Mouse (Mus musculus) adrenal gland, adult (tissue): ENCODE results near the gene Fancc.
A peak's percentile ranks its signal among the peaks of the same experiment; 100 is the strongest.
"Not testable (repeated sequence)": the region's sequence is repeated elsewhere in the genome, so short reads cannot be mapped to it uniquely, and the experiment has no call there.

Experiments
- DNase-seq, 2 experiments: peaks; one replicate each; pipeline ENCODE4 v3.0.0; 2022 to 2023; ENCODE audit warnings: low spot score in 1 of 2; ENCODE audit not compliant: inconsistent age in 2 of 2

Fancc gene

DNA sequence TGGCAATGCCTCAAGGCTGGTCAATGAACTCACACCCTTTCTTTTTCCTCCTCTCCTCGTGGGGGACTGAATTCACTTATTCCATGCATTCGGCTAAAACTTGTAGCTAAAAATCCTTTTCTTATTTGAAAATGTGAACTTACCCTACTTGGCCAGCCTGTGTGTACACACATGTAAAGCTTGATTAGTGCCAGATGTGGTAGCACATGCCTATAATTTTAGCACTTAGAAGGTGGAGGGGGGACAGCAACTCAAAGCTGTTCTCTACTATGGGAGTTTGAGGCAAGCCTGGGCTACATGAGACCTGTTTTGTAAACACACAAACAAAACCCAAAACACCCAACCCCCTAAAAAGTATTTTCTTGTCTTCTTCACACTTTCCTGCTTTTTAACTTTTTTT, 19.5 kb upstream of the Fancc start:
- no peak for DNase-seq

DNA sequence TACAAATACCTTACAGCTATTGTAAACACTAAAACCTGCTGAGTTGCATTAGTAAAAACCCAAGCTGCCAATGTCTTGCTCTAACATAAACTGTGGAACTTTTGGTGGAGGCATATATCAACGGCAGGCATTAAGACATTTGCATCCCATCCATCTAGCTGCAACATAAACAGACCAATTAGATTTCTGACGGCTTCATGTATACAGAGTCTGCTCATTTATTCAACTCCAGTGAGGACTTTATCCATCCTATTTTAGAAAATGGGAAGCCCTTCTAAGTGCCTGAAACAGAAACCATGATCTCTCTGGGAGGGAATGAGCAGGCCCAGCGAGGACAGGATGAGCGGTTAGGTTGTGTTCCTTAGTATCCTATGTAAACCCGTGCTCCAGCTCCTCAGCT, 18.5 kb upstream of the Fancc start:
- DNase-seq = no peak

DNA sequence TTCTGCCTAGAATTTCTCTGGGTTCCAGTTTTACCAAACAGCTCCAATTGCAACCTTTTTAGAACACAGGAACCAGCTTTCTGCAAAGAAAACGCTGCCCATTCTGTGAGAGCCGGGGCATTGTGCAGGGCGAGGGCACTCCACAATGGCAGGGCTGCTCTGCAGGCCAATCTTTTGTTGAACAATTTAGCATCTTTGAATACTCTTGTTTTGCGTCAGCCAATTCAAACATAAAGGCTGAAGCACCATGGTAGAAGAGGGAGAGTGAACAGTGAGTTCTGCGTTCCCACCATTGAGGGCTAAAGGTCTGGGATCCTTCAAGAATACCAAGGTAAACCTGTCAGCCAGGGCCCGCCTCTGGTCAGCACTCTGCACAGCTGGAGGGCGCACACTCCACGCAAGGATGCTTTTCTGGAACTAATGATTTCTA, 17.9 kb upstream of the Fancc start:
- no peak for DNase-seq

DNA sequence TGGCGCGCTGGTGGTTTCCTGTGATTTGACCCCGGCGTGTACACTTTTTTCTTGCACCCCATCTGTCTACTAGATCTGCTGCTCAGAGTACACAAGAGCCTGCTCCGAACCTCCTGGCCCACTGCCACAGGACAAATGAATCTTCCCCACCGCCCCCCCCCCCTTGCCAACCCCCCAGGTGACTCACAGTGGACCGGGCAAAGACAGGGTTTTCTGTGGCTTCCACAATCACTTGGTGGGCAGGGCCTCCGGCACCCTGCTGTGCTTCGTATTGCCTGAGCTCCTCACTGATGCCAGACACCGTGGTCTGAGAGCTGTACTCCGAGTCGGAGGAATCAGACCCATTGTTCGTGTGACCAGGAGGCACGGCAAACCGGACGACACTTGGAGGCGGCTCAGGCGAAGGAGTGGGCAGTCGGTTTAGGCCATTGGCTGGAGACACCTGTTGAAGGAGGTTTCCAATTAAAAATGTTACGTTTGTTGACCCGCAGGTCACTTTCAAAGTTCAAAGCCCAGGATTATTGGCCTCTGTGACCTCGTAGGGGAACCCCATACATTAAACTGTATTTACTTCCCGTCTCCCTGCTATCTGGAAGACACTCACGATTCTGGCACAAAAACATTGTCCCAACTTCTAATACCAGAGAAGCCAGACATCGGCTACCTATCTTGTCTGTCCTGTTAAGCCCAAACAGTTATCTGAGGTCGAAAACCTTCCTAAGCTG, 16.5 kb upstream of the Fancc start:
- peak in 1 of 2 experiments; percentile 56 for DNase-seq

DNA sequence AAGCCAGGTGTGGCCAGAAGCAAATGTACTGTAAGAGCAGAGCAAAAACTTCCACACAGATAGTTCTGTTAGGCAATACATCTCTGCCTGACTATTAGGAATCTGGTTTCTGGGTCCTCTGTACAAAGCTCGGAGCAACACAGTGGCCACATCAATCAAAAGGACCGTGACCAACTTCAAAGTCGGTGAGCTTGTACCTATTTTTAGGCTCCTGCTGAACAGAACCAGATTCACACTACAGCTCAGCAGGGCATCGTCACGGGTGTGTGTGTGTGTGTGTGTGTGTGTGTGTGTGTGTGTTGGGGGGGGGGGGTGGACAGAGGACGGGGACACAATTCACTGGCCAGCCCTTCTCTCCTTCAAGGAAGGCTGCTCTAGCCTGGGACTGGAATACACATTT, 15.3 kb upstream of the Fancc start:
- peak; percentile 60 to 71 for DNase-seq

DNA sequence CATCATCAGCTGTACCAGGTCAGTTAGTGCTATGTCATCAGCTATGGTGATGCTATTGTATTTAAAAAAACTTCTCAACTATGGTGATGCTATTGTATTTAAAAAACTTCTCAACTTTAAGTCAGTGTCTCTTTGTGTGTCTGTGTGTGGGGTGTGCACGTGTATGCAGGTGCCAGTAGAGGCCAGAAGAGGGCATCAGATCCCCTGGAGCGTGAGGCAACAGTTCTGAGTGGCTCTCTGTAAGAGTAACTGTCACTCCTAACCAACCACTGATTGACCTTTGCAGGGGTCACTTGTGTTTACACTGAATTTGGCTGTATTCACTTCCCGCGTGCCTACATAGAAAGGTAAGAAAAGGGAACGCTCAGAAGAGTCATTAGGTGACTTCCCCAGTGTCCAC, 10.7 kb upstream of the Fancc start:
- DNase-seq = no peak

DNA sequence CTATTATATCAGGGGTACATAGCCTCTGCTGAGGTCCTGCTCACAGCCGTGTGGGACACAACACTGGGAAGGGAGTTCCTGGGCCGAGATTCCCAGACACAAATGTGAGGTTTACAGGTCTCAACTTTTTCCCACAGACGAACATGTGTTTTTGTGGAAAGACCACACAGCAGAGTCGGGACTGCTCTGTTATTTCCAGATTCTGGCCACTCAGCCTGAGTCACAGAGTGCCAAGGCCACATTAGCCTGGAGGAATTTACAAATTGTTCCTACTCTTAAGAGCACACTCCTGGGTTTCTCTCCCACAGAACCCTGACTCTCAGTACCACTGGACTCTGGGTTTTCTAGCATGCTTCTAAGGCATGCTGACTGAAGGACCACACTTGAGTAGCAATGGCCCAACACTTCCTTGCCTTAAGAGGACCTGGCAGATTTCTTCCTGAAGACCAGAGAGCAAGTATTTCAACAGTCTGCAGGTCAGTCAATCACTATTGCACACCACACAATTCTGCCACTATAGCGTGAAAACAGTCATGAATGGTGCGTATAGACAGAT, 10.0 kb upstream of the Fancc start:
- DNase-seq = peak; percentile 77 to 87

DNA sequence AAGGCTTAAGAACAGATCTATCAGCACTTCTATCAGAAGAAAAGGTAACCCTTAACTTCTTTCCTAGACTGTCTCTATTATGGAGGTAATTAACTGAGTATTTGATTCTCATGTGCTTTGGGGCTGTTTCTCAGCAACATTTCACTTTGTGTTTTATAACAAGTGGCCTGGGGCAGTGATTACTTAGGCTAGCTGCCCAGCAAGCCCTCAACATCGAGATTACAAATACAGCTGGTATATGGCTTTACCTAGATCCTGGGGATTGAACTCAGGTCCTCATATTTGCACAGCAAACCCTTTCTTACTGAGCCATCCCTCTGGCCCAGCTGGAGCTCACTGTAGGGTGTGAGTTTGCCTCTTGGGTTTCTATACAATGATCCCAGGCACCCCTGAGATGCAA, 9.3 kb upstream of the Fancc start:
- DNase-seq = no peak

DNA sequence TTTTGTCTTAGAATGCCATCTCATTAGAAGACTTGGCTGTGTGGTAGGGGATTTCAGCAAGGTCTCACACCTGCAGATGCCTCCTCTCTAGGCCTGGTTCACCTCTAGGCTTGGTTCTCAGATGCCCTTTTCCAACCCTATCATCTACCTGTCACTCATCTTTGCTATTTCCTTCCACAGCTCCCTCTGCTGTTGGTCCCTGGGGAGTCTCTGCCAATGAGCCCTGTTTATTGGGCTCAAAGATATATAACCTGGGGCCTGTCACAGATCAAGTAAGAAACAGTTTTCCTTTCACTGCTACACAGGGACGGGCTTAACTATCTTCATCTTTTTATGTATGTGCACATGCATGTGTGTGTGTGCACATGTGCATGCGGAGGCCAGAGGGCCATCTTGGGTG, 5.3 kb upstream of the Fancc start:
- no peak for DNase-seq

DNA sequence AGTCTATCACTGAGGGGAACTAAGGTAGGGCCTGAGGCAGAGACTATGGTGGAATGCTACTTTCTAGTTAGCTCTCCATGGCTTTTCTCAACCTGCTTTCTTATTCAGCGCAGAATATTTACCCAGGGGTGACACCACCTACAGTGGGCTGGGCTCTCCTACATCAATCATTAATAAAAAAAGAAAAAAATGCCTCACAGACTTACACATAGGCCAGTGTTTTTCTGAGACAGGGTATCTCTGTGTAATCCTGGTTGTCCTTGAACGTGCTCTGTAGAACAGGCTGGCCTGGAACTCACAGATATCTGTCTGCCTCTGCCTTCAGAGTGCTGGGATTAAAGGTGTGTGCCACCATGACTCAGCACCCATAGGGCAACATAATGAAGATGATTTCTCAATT, 2.4 kb upstream of the Fancc start:
- no peak for DNase-seq

DNA sequence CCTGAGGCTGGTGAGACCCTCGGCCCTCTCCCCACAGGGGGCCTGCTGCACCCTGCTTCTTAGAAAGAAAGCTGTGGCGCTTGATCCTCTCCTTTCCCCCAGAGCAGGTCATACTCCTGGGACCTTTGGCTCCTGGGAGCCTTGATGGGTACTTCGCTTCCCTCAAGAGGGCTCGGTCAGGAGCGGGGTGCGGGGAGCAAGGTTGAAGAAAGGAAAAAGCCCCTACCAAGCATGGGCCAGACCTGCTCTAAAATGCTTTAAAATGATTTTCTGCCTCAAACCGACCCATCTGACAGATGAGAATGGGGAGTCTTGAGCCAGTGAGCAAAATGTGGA, 9.4 kb downstream of the Fancc start:
- no peak for DNase-seq

DNA sequence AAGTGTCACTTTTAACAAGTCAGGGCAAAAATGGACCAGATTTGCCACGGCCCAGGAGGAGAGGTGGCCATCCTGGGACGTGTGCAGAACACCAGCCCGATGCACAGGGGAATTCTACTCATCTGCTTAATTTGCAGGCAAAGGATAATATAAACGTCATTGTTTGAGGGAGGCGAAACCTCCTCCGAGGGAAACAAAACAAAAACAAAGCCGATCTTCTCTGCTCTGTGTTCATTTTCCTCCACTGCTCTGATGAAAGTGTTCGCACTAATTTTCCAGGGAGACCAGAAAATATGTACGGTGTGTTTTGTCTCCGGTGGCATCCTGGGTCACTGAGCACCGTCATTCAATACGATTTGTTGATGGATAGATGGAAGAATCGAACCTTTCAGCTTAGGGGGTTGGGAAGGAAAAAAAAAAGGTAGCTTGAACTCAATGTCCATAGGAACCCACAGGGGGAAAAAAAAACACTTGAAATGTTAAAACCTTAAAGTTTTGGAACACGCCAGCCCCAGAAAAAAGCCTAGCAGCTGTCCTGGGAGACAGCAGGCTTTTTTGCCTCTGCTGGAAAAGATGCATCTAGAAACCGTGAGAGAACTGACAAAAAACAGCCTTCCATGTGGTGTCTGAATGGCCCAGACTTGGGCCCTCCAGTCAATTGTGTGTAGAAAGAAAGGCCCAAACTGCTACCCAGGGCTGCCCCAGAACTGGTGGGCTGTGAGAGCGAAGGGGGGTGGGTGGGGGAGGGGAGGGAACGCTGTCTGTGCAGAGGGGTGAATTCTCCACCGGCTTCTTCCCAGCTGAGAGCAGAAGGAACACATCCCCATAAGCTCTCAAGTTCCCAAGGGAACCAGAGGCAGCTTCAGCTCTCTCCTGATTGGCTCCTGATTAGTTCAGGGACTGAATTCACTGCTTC, 10.0 kb downstream of the Fancc start:
- no peak for DNase-seq

DNA sequence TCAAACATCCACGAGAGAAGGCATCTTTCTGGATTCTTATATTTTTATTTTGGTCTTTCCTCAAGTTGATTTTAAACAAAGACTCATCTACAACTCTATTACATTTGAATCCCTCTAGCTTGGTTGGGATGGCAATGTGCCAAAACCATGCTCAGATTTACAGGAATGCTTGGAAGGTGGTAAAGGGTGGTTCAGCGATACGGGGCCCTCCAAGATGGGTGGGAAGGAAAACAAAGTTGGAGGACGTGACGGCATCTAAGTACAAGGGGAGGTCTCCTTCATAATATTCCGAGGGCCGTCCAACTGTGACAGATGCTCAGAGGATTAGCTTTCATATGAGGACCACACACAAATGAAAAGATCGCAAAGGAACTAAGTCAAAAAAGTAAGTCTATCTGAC, 21.7 kb downstream of the Fancc start:
- DNase-seq = no peak

DNA sequence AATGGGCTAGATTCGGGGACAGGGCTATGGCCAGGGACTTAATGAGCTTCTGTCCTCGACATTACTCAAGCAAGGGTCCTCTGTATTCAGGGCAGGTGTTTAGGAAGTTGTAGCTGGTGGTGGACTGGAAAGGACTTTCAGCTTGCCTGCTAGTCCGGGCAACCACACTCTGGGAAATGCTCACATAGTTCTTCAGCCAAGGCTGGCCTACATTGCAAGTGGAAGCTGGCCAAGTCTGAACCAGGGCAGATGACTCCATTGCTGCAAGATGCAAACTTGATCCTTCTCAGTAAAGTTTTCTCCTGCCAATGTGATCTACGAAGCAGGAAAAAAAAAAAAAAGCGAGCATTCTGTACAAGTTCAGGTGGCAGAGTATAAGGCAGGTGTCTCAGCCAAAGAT, 44.2 kb downstream of the Fancc start:
- peak; percentile 22 to 55 for DNase-seq

DNA sequence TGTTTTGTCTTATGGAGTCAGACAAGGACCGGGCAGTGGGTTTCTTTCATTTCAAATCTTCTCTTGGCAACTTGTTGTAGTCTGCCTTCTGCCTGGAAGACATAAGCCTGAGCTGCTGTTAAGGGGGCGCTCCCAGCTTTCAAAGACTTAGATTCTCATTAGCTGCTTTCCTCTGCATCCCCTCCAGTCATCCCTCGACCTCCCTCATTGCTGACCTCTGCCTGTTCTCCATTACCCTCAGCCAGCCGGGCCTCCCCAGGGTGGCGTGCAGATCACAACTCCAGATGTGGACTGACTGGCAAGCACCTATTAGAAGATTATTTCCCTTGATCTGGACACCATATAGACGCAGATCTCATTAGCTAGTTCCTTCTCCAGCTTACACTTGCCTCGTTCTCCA, 45.9 kb downstream of the Fancc start:
- no peak for DNase-seq

DNA sequence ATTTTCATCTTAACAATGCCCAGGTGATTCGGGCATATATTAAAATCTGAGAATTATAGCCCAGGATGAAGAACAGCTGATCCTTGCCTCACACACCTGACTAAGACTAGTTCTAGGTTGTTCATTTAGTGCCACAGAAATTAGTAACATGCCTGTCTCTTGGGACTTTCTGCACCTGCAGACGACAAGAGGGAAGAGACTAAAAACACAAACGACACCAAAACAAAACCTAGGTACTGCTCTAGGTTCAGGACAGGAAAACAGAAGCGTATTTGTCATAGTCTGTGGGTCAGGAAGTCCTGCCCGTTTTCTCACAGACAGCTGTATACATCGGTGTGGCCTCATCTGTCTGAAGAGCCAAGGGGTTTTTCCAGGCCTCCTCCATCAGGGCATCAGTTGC, 51.7 kb downstream of the Fancc start:
- DNase-seq = no peak

DNA sequence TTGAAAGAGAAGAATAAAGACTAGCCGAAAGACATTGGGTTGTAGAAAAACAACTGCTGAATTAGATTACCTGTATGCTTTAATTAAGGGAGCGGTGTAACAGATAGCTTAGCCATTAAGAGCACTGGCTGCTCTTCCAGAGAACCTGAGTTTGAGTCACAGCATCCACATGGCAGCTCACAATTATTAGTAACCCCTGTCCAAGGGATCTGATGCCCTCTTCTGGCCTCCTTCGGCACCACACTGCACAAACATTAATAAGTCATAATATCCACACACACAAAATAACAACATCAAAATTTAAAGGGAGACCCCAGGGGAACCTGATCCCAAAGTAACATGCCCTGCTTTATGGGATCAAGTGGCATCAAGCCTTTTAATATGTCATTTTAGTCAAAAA, 64.3 kb downstream of the Fancc start:
- DNase-seq = peak in 1 of 2 experiments; percentile 67

DNA sequence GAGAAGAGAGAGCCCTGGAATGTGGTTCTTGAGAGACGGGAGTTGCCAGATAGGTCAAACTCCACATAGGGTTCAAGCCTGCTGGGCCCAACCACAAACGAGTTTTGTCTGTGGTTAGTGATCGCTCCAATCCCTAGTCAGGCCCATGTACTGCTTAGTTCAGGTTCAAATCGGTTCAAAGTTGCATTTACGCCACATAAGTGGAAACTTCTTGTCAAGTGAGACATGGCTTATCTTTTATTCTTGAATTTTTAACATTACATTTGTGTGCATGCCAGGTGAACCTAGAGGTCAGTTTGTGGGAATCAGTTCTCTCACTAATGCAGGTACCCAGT, 65.3 kb downstream of the Fancc start:
- no peak for DNase-seq

DNA sequence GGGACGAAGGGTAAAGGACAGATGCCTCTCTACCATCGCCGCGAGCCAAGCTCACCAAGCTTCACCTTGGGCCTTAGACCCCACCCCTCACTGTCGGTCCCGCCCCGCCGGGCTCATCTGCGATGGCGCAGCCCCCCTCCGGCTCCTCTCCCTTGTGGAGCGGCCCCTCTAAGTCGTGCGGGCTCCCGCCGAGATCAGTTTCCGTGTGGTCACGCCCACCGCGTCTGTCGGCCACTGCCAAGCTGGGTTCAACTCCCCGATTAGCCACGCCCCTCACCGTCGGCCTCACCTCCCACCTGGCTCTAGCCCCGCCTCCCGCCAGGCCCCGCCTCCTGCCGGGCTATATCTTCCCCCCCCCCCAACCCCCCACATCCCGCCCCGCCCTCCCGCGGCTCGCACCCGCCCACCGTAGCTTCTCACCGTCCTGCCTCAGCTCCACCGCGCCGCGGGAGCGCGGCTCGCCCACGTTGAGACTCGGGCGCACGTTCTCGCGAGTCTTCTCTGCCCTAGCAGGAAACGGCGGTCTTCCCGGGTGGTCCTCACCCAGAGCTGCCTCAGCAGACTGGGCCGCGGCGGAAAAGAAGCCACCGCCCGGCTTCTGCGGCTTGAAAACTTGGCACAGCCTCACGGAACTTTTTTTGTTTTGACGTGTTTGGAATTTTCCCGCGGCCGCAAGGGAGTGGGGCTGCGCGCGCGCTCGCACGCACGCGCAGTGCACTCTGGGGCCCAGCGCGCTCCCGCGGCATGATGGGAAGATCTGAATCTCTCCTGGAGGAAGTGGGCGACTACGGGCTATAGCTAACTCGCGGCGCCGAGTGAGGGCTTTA, 65.8 kb downstream of the Fancc start:
- DNase-seq = peak; percentile 97 to 98

DNA sequence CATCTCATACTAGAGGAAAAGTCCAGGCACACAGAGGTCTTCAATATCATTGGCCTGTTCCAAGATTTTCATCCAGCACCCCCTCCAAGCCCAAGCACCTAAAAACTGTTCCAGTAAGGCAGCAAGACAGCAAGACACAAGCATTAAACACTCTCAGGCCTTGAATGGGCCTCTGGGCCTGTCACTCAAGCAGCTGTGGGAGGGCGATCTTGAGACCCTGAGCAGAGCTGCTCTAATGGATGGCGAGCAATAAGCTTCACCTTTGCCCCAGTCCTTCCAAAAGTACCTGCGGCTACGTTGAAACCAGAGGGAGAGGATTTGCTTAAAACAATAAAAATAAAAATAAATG, 66.4 kb downstream of the Fancc start:
- no peak for DNase-seq

DNA sequence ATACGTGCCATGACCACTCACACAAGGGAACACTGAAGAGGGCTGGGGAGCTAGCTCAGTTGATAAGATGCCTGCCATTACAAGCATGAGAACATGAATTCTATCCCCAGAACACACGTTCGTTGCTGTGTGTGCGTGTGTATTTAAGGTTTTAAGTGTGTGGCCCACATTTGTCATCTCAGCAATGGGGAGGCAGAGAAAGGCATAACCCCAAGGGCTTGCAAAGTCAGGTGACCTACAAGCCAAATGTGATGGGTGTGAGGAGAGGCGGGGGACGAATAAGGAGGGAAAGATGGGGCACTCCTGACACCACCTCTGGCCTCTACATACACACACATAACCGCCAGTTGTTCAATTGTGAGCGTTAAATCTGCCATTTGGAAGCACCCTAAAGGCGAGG, 66.9 kb downstream of the Fancc start:
- peak in 1 of 2 experiments; percentile 23 for DNase-seq

DNA sequence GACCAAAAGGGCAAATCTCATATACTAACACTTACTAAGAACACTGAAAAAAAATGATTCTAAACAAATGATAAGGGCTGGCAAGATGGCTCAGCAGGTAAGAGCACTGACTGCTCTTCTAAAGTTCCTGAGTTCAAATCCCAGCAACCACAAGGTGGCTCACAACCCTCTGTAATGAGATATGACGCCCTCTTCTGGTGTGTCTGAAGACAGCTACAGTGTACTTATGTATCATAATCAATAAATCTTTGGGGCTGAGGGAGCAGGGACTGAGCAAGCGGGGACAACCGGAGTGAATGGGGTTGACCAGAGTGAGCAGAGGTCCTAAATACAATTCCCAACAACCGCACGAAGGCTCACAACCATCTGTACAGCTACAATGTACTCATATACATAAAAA, 68.9 kb downstream of the Fancc start:
- DNase-seq = not testable (repeated sequence)
